Mouse (Mus musculus) adipocyte (in vitro differentiated cells): Measurements from ENCODE around the gene Il15.

Experiments used
- DNase-seq: peaks from one replicate; pipeline ENCODE4 v3.0.0-alpha.2; 2016; ENCODE audit warnings: low spot score

The Il15 gene

GRCm38 (mm10) chr8:82361061-82361460 lies 42.0 kb downstream of the Il15 start:
- DNase-seq = no peak

- no peak for DNase-seq
Observed at GRCm38 (mm10) chr8:82356091-82356490, 46.9 kb downstream of the Il15 start.

- peak; percentile 32 for DNase-seq
Observed at GRCm38 (mm10) chr8:82351268-82351943, 51.6 kb downstream of the Il15 start.

- no peak for DNase-seq
Observed at GRCm38 (mm10) chr8:82349299-82349698, 53.7 kb downstream of the Il15 start.

GRCm38 (mm10) chr8:82346485-82346884 lies 56.5 kb downstream of the Il15 start:
- no peak for DNase-seq

GRCm38 (mm10) chr8:82331675-82332234 lies 71.3 kb downstream of the Il15 start:
- DNase-seq = no peak

- no peak for DNase-seq
Observed at GRCm38 (mm10) chr8:82327986-82328652, 74.9 kb downstream of the Il15 start.

GRCm38 (mm10) chr8:82326061-82326460 lies 77.0 kb downstream of the Il15 start:
- DNase-seq = no peak

- no peak for DNase-seq
Observed at GRCm38 (mm10) chr8:82325586-82325985, 77.4 kb downstream of the Il15 start.

- DNase-seq = no peak
Observed at GRCm38 (mm10) chr8:82317446-82317845, 85.6 kb downstream of the Il15 start.

- no peak for DNase-seq
Observed at GRCm38 (mm10) chr8:82306424-82306823, 96.6 kb downstream of the Il15 start.

GRCm38 (mm10) chr8:82296256-82296655 lies 106.8 kb downstream of the Il15 start:
- no peak for DNase-seq

GRCm38 (mm10) chr8:82291659-82292058 lies 111.4 kb downstream of the Il15 start:
- DNase-seq = no peak

- no peak for DNase-seq
Observed at GRCm38 (mm10) chr8:82285866-82286265, 117.2 kb downstream of the Il15 start.

- no peak for DNase-seq
Observed at GRCm38 (mm10) chr8:82281995-82282394, 121.0 kb downstream of the Il15 start.
